Mouse (Mus musculus) embryonic fibroblast, embryonic 13.5 days (primary cell): ENCODE results near the gene Mta3.

Experiments
- CTCF ChIP-seq: IDR thresholded peaks from 2 replicates; pipeline ENCODE4 v1.5.1; 2011; ENCODE audit warnings: mild to moderate bottlenecking, control low read depth, low read length, moderate library complexity, borderline replicate concordance; ENCODE audit not compliant: insufficient read depth
- POLR2A ChIP-seq: IDR thresholded peaks from 2 replicates; pipeline ENCODE4 v1.6.1; 2011; ENCODE audit warnings: low read depth, mild to moderate bottlenecking, control low read depth, low read length, moderate library complexity

GRCm38 (mm10) chr17:83727707-83728106, 21.7 kb downstream of the Mta3 start:
- TF ChIP-seq POLR2A (no peak), CTCF (no peak)
